Mouse (Mus musculus): ENCODE measurements around the gene Caml.

Caml gene

GRCm38 (mm10) chr13:55622156-55622648 is 603 bp upstream of the Caml start:
- DNase-seq = peak; percentile 11

- peak; percentile 90 for DNase-seq
These were observed 11.9 kb downstream of the Caml start, which contains the start of gene Ddx46 for GRCm38 (mm10) chr13:55634639-55635127. Gene Ddx46, plus strand, starts transcription at chr13:55635027.

GRCm38 (mm10) chr13:55635146-55635571 is 12.4 kb downstream of the Caml start:
- no peak for DNase-seq

GRCm38 (mm10) chr13:55636185-55636983 is 13.6 kb downstream of the Caml start:
- no peak for DNase-seq

GRCm38 (mm10) chr13:55640480-55640879 is 17.7 kb downstream of the Caml start:
- DNase-seq = peak; percentile 76

GRCm38 (mm10) chr13:55644525-55644924 is 21.7 kb downstream of the Caml start:
- DNase-seq = peak; percentile 51

- no peak for DNase-seq
These were observed 27.3 kb downstream of the Caml start for GRCm38 (mm10) chr13:55650098-55650497.

- no peak for DNase-seq
These were observed 28.2 kb downstream of the Caml start for GRCm38 (mm10) chr13:55650980-55651379.

- peak; percentile 60 for DNase-seq
These were observed 45.7 kb downstream of the Caml start for GRCm38 (mm10) chr13:55668550-55668949.

- DNase-seq = no peak
These were observed 49.9 kb downstream of the Caml start for GRCm38 (mm10) chr13:55672711-55673110.

GRCm38 (mm10) chr13:55677364-55677763 is 54.6 kb downstream of the Caml start:
- no peak for DNase-seq
